Mouse (Mus musculus) spleen, adult 18-20 months (tissue): ENCODE results near the gene Gm20388.

Source experiments
- DNase-seq, 2 experiments: peaks; one replicate each; pipeline ENCODE4 v3.0.0; 2022; ENCODE audit warnings: mixed read lengths in 2 of 2

Gene Gm20388

DNA sequence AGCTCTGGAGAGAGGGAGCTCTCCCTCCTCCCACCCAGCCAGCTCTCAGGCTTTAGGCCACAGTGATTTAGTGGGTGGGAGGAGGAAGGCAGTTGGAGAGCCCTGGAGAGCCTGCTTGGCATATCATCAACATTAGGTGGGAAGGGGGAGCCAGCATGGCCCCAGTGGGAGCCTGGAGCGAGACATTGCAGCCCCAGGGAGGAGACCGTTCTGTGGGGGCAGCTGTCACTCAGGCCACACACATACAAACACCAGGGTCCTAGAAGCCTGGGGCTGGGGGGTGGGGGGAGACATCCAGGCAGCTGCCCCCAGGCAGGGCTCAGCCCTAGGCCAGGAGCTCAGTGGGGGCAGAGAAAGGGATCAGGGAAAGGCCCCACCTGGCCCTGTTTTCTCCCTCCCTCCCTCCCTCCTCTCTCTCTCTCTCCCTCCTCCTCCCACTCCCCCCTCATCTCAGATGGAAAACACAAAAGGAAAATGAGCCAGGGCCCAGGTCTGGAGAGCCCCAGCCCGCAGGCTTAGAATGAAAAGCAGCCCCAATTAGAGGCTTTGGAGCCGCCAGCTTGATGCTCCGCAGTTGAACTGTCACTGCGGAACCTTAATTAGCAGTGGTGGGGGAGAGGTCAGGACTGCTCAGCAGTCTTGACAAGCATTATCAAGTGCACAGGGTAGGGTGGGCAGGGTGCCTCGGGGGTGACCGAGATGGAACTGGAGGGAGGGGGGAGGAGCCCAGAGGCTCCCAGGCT, 514.7 kb downstream of the Gm20388 start:
- no peak for DNase-seq

DNA sequence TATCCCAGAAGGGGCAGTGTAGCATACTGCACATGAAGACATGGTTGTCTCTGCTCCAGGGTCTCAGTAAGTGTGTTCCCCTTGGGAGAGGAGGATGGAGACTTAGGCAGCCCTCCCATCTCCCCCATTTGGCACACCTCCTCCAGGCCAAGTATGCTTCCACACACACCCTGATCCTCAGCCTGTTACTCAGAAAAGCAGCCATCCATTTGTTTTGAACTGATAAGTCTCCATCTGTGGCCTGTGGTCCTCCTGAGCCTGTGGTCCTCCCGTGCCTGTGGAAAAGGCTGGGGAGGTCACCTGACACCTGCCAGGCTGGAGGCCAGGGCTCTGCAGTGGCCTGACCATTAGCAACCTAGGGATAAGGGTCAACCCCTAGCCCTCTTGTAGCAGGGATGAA, 515.5 kb downstream of the Gm20388 start:
- DNase-seq, result no peak

DNA sequence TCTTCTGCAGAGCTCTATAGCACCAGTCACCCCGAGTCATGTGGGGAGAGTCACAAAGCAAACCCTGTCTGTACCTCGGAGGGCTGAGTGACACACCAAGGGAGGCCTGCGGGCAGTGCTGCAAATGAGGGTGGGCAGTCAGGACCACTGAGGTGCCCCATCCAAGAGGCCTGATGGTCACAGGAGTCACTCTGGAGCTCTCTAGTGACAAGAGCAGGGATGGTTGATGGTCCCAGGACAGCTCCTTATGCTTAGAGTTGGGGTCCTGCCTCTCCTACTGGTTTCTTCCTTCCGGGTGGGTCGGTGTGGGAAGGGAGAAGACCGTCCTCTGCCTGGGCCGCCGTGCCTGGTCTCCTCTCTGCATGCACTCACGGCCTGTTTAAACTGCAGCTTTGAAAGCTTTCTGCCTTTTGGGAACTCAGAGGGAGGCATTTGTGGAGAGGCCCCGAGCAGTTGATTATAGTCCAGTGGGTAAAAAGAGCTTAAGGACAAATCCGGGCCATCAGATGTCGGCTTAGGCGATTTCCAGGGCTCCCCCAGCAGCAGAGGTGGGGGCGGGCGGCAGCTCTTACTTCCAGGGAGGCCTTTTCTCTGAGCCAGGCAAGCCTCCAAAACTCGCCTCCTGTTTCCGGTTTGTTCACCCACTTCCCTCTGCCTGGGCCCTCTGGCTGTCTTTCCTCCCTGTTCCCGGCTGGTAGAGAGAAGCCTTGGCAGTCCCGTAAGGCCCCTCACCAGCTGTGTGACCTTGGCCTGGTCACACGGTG, 516.2 kb downstream of the Gm20388 start:
- DNase-seq, result no peak

DNA sequence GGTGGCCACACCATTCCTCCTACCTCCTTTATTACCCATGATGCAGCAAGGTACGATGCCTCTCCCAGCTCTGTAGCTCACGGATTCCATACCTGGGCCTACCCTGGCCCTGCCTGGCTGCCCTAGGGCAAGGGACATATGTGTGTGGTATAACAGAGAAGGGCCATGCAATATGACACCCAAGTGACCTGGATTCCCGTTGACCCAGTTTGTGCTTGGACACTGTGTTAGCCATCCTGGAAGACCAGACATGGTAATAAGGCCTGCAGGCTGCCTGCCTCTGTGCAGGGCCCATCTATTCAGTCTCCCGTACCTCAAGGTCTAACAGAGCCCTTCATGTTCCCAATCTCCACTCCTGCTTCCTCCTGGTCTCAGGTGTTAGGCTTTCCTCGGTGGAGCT, 517.9 kb downstream of the Gm20388 start:
- no peak for DNase-seq

DNA sequence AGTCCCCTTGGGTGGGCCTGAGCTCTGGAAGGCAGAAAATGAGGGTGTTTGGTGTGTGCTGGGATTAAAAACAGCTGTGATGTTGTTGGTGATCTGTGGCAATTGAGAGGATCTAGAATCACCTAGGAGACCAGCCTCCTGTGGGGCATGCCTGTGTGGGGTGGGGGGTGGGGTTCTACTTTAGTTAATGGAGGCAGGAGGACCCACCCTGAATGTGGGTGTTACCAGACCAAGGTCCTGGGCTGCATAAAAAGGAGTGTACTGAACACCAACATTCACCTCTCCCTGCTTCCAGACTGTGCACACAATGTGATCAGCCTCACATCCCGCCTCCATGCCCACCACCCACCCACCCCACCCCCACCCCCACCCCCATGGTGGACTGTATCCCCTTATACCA, 518.5 kb downstream of the Gm20388 start:
- DNase-seq, result no peak

DNA sequence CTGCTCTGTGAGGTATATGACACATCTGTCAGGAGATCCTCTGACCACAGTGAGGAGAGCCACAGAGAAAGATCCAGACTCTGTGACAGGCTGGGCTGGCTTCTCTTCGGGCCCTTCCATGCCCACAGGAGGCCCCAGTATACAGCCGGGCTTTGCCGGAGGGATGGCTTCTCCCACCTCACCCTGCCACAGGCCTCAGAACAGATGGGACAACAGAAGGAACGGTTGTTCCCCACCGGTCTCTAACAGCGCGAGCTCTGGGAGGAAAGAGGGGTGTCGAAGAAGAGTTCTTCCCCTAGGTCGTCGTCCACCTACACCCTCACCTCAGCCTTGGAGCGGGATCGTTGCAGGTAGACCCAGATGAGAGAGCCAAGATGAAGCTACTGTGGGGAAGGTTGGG, 520.4 kb downstream of the Gm20388 start:
- no peak for DNase-seq

DNA sequence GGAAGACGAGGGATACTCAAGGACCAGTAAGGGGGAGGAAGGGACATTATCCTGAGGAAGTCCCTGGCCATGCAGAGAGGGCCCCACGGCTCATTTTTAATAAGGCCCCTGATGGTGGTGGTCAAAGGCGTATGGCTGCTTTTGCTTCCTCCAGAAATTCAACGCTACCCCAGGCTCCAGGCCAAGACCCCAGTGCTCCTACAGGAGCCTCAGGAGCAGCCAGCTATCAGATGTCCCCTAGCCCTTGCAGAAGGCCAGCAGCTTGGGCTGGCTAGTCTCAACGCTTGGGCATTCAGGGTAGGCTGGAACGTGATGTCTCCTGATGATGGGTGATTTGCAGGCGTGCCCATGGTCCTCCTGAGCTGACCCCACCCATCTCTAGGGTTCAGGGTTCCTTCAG, 521.8 kb downstream of the Gm20388 start:
- DNase-seq, result no peak

DNA sequence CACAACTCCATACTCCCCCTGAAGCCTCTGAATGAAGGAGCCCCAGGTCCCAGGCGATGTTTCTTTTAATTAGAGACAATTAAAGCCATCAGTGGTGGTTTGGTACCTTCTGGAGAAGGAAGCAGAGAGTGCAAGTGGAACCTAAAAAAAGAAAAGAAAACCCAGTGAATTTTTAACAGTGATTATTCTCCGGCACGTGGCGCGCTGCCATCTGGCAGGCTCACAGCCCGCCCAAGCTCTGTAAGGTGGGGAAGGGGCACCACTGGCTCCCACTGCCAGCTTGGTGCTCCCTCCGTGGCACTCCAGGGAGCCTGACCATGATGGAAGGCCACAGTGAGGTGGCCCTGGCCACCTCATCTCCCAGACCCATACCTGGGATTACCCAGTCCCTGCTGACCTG, 522.5 kb downstream of the Gm20388 start:
- DNase-seq, result no peak

DNA sequence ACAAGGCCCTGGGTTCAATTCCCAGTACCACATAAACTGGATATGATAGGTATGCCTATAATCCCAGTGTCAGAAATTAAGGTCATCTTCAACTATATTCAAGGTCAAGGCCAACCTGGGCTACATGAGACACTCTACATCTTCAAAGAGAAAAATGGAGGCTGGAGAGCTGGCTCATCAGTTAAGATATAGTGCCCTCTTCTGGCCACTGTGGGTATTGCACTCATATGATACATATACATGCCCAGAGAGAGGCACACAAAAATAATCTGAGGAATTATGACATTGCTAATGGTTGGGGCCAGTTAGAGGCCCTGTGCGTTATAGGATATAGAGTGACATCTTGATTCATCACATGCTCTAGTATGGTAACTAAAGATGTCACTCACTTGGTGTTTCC, 523.1 kb downstream of the Gm20388 start:
- no peak for DNase-seq

DNA sequence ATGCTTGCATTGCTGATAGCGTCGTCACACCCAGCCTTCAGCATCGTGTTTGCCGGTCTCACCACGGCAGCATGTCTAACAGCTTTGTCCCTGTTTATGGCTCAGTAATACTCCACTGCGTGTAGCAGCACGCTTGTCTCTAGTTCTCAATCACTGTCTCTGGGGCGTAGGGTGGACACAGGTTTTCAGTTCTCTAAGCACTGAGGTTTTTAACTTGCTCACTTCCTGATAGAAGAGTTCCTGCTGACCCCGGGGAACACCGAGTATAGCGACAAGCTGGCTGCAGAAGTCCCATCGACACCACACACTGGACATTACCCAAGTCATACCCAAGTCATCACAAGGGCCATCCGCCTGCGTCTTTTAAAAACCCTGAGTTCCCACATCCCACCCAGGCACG, 525.1 kb downstream of the Gm20388 start:
- no peak for DNase-seq

DNA sequence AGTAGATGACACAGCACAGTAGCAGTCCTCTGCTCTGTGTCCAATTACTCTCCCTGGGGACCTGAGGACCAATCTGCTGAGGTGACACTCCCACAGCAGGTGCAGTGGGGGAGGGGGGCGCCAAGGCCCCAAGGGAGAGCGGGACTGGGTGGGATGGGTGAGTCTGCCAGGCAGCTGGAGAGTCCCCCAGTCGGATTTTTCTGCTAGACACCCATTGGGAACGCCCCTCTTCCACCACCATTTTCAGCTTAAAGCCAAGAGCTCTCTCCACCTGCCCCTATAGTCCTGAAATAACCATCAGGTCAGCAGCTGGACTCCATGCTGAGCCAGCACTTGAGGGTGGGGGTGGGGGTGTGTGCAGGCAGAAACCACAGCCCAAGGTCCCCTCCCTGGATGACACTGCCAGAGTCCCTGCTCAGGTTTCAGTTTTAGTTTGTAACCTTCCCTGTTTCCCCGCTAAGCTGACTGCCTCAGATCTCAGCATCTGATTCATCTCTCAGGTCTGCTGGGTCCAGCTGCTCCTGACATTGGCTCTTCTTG, 525.9 kb downstream of the Gm20388 start:
- no peak for DNase-seq

DNA sequence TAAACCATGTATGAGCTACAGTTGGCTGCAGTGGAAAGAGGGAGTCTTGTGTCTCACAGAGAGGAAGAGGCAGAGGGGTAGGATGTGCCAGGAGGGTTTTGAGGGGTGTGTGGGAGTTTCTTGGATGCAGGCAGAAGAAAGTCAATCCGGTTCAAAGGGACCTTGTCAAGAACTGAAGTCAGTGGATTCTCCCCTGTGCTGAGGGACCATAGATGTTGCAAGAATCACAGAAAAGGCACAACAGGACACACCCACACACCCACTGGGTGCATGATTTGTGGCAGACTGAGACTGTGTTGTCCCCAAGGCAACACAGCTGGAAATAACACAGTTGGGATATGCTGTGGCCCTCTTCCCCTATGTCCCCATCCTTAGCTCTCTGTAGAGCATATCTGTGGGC, 526.6 kb downstream of the Gm20388 start:
- no peak for DNase-seq

DNA sequence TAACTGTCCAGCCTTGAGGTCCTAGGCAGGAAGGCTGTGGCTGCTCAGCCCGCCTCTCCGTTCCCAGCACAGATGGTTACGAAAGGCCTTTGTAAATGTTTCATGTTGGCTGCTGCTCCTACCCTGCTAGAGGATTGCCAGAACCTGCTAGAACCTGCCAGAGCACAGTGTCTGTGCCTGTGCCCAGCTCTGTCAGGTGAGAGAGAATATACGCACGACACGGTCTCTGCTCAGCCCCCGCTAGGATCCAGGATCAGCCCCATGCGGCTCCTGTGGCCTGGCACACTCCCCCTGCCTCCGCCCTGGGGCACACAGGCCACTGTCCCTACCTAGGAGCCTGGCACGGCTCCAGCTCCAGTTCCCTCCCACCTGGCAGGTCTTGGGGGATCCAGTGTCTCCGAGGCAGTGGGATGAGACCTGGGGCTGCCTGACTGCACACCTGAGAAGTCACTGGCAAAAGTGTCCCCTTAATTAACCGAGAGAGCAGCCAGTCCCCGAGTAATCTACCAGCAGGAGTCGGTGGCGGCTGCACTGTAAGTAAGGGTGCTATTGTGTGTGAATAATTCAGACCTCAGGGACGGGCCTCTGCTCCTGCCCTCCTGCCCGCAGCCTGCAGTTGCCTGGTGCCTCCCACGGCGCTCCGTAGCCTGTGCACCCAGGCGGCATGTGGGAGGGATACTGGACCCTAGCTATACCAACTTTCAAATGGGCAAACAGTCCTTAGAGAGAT, 527.2 kb downstream of the Gm20388 start:
- DNase-seq, result no peak

DNA sequence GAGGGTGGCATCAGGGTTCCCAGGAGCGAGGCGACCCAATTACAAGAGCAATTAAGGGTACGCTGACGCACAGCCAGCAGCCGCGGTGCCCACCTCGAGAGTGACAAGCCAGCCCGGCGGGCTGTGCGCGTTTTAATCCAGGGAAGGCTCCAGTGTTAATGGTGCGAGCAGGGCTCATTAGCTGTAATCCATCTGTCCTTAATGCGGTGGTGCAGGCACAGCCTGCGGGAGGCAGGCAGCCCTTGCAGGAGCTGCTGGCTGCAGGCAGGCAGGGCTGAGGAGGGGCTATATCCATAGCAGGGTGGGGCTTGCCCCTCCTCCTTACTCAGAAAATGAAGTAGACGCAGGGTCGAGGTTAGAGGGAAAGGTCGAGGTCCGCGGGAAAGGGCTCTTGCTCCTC, 528.7 kb downstream of the Gm20388 start:
- no peak for DNase-seq

DNA sequence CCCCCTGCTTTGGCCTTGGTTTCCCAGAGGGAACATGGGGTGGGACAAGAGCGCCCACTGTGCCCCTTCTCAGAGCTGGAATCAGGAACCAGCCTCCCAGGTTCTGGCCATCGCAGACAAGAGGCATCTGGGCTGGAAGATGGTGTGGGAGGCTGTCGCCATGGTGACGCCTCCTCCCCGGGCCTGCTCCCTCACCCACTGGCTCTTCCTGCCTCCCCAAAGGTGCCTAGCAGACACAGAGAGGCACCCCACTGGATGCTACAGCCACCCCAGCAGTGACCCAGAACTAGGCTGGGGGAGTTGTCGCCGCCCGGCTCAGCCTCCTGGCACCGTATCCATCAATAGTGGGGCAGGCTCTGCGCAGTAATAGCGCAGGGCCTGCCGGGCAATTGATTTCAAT, 530.1 kb downstream of the Gm20388 start:
- DNase-seq, result no peak

DNA sequence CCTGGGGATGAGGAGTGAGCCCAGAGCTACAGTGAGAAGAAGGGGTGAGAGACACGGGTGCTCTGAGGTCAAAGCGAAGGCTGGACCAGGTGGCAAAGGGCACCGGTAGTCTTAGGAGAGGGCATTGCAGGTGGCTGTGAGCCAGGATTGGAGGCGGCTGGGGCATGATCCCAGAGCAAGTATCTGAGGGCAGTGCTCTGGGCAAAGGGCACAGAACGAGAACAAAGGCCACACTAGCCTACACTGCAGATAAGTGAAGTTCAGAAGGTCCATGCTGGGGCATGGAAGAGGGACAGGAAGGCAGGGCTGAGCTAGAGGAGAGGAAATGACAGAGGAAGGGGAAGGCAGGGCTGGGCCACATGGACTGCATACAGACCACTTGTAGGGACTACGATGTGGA, 531.0 kb downstream of the Gm20388 start:
- no peak for DNase-seq

DNA sequence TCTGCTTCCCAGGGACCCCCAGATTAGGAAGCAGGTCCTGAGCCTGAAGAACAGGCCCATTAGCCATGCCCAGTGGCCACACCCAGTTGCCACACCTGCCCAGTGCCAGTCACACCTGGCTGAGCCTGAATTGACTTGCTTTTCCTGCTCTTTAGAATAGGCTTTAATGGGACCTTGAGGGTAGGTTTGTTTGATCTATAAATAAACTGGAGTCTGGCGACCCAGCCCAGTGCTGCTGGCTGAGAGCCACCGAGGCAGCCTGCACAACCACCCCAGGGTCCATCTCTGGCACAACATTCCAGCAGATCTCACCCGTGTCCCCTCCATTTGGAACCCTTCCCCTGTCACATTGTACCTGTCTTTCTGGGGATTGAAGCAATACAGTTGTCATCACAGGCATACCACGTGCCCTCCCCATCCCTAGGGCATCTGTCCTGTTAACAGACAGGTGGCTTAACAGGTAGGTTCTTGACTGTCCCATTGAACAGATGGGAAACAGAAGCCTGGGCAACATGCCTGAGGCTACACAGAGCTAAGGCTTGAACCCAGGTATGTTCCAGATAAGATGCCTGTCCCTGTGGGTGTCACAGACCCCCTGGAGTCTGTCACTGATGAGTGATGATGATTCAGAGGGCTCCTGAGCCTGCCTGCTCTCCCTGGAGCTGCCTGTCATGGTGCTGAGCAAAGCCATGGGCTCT, 531.8 kb downstream of the Gm20388 start:
- DNase-seq, result no peak

DNA sequence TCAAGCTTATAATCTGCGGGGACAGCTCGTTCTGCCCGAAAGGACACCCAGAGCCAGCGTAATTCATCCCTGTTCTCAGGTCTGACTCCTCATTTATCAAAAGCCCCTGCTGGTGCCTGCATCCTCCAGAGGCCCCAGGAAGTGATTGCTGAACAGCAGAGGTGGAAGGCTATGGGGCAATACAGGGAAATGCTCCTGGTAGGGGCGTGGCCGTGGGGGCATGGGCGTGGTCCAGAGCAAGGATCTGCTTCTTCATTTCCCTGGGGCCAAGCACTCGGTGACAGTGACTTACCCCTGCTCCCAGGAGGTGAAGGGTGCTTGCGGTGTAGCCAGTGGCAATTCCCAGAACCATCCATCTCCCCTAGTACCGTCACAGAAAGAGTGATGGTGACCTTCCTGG, 534.6 kb downstream of the Gm20388 start:
- peak in 1 of 2 experiments; percentile 18 for DNase-seq

DNA sequence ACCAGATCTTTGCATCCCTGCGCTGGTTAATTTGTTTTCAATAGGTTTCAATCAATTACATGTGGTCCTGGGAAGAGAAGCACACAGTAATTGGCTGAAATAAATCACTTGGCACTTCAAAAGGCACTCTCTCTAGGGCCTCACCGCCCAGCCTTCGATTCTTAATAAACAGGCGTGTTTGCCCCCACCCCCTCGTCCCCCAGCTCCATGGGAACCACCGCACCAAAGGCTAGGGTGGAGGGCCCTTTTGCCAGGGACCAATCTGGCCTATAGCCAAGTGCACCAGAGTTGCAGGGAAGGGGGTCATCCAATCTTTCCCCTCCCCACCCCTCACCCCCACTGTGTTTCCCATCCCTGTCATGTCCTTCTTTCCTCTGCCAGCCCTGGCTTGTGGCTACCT, 537.5 kb downstream of the Gm20388 start:
- no peak for DNase-seq

DNA sequence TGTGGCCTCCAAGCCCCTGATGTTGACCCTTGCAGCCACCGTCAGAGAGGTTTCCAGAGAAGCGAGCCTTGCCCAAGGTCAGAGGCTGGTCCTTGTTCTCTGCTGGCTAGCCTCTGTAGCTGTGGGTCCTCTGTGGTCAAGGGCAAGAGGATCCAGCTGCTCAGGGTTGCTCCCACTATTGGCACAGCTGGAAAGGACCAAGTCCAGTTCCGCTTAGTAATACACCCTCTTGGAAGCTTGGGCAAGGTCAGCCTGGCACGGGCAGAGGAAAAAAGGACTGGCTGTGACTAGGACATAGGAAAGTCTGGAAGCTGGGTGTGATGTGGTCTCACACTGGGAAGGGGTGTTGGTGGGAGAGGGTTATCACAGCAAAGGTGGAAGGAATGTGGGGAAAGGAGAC, 538.5 kb downstream of the Gm20388 start:
- DNase-seq, result no peak

DNA sequence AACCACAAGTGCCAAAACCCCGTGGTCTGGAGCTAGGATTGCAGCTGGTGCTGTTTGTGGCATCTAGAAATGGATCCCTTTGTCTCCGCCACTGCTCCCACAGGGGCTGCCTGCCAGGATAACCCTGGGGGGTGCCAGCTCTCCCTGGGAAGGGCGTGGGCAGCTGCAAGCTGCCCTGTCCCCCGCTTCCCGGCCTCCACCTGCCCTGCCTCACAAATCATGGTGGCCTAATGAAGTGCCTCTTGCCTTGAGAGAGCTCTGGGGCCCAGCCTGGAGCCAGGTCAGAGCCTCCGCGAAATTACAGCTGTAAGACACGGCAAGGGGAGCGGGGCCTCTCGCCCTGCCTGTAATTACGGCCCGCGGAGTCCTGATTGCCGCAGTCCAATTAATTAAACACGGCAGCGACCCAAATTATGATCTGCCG, 539.0 kb downstream of the Gm20388 start:
- DNase-seq, result no peak

DNA sequence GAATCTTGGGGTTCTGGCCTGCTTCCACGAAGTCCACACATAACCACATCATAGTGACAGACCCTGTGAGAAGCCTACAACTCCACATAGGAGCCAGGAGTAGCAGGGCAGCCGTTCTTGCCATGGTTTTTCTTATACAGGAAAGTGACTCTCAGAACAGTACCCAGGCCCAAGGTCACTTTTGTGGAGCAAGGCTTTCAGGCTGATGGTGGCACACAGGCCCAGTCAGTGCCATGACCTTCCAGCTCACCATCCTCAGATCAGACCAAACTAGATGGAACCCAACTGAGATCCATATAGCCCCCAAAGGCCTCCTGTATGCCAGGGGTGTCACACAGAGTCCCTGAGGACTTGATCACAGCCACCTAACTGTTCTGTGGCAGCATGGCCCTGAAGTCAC, 541.5 kb downstream of the Gm20388 start:
- DNase-seq, result no peak

DNA sequence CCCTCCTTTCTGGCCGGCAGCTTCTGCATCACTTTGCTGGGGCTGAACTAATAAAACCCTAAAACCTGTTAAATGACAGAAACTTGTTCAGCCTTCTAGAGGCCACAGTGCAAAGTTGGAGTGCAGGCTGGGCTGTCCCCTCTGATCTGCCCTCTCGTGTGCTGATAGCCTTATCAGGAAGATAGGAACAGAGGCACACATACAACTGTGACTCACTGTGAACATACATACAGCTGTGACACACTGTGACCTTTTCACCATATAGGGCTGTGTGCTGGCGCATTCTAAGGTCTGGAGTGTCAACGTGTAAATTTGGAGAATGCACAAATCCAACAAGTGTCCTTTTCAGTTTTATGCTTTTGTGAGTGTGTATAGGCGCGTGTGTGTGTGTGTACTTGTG, 543.8 kb downstream of the Gm20388 start:
- DNase-seq, result no peak
